Mouse (Mus musculus) spleen, embryonic (tissue): ENCODE data around the gene Stc2.

ENCODE experiments used
- CTCF ChIA-PET: fragments of 350-600 bp; sonication (Branson Sonifier 250); formaldehyde crosslinking; loops from one replicate; lab custom pipeline; 2022; lab: Charles Lee

The Stc2 gene

GRCm38 (mm10) chr11:31366421-31366820 lies 3.5 kb downstream of the Stc2 start:
- CTCF ChIA-PET, result no interaction called here

- CTCF ChIA-PET, result no interaction called here
Observed at GRCm38 (mm10) chr11:31365981-31366380, 3.9 kb downstream of the Stc2 start.

DNA sequence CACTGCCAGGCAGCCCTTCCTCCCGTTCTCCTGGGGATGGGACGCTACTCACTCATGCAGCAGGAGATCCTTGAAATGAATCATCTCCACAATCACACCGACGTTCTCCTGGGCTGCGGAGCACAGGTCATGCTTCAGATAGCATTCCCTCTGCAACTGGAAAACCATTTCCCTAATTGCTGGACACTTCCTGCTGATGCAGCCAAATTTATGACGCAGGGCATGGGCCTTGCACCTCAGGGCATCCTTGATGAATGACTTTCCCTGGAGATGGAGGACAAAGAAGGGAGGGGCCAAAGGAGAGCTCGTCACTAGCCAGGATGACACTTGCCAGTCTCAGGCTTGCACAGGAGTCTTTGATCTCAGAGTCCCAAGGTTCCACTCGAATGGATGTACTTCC lies 4.6 kb downstream of the Stc2 start:
- CTCF ChIA-PET, result no interaction called here

DNA sequence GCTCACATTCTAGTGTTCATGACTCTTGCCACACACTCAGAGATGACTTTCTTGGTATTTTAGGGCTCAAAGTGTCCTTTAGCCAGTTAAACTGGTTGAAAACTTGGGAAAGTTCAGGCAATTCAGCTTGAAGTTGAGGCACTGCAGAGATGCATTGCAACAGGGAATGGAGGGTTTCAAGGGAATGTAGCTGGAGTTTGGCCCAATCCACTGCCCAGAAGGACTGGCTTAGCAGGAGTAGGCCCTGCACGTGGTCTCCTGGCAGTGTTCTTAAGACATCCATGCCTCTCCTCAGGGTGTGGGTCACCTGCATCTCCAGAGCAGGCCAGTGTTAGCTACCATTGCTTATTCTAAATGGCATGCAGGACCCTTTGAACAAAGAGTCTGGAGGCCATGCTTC lies 7.0 kb downstream of the Stc2 start:
- CTCF ChIA-PET, result no interaction called here

GRCm38 (mm10) chr11:31362330-31362729 lies 7.5 kb downstream of the Stc2 start:
- CTCF ChIA-PET, result no interaction called here

GRCm38 (mm10) chr11:31361047-31361446 lies 8.8 kb downstream of the Stc2 start:
- CTCF ChIA-PET, result no interaction called here

DNA sequence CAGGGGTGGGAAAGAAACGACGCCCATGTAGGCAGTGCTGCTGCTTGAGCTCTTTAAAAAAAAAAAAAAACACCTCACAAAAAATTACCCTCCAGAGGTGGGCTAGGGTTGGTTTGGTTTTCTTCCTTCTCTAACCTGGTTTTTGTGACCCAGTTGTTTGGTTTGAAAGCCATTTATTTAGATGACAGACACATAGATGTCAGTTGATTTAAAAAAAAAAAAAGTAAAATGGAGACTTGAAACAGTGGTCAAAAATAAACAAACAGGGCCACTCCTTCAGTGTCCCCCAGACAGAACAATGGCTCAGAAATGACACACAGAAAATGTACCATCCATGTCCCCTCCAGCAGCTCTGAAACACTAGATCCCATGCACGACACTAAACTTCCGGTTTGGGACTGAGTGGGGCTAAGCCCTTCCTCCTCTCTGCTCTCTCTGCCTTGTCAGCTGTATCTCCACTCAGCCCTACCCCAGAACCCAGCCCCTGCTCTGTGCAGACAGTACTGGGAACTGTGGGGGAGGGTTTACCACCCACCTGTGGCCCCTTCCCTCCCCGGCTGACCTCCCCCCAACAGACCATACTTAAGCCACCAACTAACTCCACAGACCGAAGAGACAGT lies 10.5 kb downstream of the Stc2 start:
- CTCF ChIA-PET, result no interaction called here

DNA sequence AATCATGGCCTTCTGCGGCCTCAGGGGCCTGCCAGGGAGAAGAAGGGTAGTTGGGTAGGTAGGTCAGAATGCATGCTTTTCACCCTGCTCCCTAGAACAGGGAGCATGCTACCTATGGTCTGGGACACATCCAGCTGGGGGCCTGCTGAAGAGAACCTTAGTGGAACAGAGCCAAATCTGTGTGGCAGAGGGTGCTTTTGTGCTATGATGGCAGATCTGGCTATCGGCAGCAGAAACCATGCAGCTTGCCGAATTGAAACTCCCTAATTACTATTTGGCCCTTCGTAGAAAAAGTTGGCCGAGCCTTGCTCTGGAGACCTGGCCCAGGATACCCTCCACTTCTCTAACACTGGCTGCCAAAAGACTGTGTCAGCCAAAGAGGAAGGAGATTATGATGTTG lies 11.4 kb downstream of the Stc2 start:
- CTCF ChIA-PET, result no interaction called here

DNA sequence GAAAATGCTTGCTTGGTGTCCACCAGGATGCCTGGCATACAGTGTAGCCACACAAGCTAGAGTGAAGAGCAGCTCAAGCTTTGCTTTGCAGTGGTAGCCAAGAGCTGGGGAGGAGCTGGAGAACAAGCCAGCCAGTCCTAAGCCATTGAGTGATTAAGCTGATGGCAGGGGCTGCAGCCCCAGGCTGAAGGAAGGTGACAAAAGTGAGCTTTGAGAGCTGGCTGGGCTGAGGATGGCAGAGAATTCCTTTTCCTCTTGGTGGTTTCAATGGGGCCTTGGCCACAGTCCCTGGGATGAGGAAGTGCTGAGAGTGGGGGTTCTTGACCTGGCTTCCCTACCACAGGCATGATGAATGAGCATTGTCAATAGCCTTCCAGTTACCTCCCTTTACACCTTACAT lies 13.0 kb downstream of the Stc2 start:
- CTCF ChIA-PET, result no interaction called here

DNA sequence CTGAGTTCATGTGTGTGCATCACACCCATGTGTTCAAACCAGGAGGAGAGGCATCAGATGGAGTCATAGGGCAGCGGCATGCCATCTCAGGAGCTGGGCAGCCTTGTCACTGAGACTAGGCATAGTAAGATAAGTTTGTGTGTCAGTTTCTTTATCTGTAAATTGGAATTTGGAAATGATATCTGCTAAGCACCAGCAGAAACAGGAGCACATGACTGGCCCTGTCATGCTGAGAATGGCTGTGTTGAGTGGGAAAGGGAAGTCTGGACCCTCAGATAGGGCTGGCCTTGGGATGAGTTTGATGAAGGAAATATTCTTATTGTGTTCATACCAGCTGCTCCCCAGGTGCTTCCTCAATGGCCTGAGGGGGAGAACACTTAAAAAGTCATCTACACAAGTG lies 14.1 kb downstream of the Stc2 start:
- CTCF ChIA-PET, result no interaction called here

GRCm38 (mm10) chr11:31354514-31354913 lies 15.4 kb downstream of the Stc2 start:
- CTCF ChIA-PET, result no interaction called here
